Mouse (Mus musculus) frontal cortex, adult 2 months (tissue): ENCODE data around the gene Lsm7. TPM values are rescaled to one million over a fixed set of nuclear protein-coding genes. Genes with fewer than 3 reads are reported as not detected.

Experiments used
- DNase-seq, 2 experiments: peaks; one replicate each; pipeline ENCODE4 v3.0.0; 2022; ENCODE audit warnings: low spot score in 1 of 2; ENCODE audit errors: extremely low spot score in 1 of 2
- polyA plus RNA-seq: library from polyadenylated mRNA; depleted of rRNA; stranded (reverse); fragments of >200 nt; gene quantifications from 2 replicates; pipeline ENCODE4 v1.2.3, GENCODE M21; 2012; rRNA removed

The Lsm7 gene
- polyA plus RNA-seq, result 230 and 259 TPM in 2 replicates

DNA sequence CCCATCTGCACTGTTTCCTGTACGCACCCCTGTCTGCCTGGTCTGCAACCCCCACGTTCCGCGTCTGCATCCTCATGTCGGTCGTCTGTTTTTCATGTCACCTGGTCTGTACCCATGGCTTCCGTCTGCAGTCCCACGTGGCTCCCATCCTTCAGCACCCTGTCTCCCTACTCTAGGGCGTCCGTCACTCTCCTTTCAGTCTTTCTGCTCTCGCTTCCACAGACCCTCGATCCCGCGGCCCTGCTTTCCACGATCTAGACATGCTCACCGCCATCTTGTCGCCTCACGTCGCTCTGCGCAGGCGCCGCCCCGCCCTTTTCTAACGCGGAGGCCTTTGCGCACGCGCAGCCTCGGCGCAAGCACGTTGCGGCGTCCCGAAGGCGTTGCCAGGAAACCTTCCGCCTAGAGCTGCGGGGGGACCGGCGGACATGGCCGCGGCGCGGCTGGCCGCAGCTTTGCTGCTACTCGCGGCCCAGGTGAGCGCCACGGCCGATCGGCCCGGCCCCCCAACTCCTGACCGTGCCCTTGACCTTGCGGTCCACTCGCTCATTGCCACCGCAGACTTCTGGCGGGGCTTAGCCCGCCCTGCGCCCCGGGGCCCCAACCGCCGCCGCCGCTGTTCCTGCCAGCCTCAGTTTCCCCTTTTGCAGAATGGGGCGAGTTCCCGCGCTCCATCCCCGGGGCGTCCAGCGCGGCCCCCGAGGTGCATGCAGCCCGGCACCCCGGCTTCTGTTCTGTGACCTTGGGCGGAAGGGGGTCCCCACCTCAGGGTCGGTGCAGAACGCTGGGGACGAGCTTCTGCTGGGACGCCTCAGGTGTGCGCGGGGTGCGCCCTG lies at the start of gene Lsm7, which contains the start of gene Sppl2b:
TSS of gene Lsm7 (minus strand) at position 297 of the 836 bp plus-strand sequence.
TSS of gene Sppl2b (plus strand) at position 363 of the 836 bp plus-strand sequence.
- peak; percentile 88 to 97 for DNase-seq

DNA sequence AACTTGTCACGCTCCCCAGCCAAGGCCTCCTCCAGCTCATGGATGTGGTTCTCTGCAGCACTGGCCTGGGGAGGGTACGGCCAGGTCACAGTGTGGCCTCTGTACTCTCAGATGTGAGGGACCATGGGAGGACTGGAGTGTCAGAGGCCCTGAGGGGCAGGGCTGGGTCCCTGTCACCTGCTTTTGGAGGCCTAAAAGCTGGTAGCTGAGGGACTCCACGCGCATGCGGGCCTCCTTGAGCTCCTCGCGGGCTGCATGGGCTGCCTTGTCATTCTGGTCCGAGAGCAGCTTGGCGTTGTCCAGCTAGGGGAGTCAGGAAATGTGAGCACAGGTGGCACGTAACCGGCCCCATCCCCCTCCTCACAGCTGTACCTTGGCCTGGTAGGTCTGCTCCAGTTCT lies 49.7 kb upstream of the Lsm7 start:
- DNase-seq, result no peak

DNA sequence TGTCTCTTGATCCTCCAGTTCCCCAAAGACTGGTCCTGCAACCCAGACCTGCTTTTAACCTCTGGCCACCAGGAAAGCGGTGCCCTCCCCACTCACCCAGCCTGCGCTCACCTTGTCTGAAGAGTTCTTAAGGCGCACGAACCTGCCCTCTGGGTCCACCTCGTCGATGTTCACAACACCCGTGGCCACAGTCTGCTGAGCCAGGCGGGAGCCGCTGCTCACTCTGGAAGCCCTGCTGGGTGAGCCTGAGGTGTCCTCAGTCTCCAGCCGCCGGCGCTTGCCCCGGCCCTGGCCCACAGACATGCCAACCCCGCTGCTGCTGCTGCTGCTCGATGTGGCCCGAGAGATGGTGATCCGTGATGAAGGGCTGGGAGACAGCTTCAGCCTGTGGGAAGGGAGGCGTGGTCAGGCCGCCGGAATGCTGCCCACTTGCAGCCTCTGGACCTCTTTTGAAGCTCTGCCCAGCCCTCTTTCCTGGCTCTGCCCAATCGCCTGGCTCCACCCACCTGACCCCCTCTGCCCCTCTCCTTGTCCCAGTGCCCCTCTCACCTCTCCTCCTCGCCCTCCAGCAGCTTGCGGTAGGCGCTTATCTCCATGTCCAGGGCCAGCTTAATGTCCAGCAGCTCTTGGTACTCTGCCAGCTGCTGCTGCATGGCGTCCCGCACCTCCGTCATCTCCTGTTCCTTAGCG lies 49.1 kb upstream of the Lsm7 start:
- no peak for DNase-seq

DNA sequence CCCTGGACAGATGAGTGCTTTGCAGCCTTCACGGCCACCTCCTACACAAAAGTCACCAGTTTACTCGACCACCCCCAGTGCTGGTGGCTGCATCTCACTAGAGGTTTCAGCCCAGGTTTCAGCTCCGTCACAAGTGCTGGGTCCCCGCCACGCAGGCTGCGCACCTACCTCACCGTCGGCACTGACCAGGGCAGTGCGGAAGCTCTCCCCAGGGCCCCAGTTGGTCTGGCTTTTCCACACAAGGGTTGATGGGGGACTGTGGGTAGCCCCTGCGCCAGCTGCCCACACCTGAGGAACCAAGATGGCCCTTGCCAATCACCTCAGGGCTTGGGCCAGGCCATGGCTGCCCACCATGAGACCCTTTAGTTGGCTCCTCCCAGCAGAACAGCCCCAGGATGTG lies 48.3 kb upstream of the Lsm7 start:
- no peak for DNase-seq

DNA sequence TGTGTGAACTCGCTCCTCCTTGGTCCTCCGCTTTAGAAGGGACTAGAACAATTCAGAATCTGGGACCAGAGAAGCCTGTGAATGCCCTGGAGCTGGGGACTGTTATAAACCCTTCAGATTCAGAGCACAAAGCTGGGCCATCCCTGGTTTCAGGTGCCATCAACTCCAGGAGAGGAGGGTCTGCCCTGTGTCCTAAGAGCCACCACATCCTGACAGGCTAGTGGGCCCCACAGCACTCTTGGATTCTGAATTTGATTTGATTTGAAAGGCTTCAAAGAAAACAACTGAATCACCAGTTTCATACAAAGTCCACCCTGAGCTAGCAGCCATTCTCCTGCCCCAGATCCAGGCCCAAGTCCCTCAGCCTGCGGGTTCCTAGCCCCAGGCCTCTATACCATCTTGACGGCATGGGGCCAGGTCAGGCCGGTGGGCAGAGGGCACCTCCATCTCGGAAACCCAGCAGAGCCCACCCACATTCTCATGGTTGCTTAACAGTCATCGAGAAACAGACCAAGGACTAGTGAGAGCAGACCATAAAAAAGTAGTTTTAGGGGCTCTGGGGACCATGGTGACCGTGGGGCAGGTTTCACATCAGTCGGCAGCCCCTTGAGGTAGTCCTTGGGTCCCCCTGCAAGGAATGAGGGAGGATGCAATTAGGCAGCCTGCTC lies 47.4 kb upstream of the Lsm7 start:
- DNase-seq, result no peak

DNA sequence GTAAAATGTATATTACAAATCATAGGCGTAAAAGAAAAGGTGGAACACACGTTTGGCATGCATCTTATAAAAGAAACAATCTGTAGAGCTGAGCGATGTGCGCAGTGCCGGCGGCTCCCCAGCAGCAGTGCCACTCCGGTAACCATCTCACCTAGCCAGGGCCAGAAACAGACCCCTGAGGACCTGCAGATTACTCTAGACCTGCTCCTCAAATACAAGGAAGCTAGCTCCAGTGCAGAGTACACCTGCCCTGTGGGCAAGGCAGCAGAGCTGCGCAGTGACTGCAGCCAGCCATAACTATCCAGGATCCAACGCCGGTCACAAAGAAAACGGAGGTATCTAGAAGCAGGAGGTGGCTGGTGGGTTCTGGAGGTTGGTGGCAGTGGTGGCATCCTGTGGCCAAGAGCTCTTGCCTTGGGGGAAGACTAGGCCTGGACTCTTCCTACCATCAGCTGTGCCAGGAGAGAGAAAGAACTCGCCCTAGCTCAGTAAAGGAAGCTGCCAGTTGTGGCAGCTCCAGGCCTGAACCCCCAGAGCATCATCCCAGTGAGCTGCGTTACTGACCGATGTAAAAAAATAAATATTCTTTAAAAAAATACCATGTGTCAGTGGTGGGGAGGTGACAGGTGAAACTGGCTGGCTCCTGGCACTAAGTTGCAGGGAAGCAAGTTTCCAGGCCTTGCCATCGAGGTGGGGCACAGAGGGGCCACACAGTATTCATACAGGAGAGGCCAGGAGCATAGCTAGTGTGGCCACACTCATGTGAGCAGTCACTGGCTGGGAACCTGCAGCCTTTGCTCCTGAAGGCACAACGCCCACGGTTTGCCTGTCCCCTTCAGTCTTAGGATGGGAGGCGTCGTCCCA lies 46.6 kb upstream of the Lsm7 start:
- DNase-seq, result no peak

DNA sequence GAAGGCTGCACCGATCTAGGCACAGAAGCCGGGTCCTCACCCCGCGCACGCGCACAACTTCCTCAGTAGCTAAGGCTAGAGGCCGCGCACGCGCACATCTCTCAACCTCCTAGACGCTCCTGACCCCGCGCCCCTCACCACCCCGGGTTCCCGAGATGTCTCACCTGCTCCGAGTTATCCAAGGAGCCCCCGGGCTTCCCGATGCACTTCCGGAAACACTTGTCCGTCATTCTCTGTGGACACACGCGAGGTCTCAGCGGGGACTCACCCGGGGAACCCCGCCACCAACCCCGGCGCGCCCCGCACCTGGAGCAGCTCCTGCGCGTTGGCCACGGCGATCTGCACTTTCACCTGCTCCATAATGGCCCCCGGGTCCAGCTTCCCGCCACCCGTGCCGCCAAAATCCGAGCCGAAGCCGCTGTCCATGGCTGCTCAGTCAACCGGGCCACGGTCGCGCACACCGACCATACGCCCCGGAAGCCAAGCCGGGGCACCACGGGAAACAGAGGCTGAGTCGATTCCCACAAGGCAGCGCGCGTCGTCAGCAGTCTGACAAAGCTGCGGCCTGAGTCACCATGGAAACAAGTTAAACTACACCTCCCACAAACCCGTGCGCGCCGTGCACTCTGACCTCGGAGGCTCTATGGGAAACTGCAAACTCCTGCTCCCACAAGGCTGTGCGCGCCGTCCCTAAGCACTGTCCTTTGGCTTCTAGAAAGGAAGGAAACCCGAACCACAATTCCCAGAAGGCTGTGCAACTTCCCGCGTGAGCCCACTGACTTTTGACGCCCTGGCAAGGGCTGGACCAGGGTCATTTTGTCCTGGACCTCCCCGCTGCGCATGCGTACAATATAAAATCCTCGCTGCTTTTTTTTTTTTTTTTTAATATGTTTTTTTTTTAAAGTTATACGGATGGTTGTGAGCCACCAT lies 45.6 kb upstream of the Lsm7 start, which contains the start of gene Timm13:
TSS of gene Timm13 (minus strand) at position 652 of the 930 bp plus-strand sequence.
- DNase-seq, result peak; percentile 99 to 100

DNA sequence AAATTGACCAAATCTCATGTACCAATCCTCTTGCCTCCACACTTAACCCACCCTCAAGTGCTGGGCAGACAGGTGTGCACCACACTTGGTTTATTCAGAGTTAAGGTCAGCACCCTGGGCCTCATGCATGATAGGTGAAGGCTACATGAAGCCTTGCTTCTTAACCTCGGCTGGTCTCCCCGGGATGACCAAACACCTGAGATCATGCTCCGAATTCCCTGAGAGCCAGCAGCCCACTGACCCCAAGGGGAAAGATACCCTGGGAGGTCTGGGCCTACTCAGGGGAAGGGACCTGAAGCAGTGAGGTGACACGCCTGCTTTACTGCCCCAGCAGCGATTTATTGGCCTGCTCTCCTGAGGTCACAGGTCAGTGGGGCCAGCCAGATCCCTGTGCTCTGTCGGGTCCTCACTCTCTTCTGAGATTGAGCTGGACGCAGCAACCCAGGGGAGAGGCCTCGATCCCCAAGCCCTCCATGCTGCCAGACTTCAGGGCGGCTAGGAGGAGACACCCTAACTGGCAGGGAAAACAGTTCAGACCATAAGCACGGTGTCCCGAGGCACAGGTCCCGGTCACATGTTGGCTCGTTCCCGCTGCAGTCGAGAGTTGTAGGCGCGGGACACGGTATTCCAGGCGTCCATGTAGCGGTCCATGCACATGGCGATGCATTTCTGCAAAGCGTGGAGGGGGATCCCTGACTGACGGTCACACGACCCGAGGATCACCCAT lies 44.7 kb upstream of the Lsm7 start:
- DNase-seq, result no peak

DNA sequence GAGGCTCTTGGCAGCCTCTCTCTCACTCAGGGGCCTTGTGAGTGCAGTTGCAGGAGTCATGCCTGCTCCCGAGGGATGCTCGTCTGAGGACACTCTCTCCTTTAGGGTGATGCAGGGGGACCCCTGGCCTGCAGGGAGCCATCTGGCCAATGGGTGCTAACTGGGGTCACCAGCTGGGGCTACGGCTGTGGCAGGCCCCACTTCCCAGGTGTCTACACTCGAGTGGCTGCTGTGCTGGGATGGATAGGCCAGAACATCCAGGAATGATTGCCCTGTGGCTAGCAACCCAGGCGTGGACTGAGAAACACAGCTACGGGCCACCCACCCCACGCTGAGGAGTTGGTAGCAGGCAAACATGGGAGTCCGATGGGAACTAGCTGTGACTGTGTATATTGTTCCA lies 44.1 kb upstream of the Lsm7 start:
- DNase-seq, result no peak

DNA sequence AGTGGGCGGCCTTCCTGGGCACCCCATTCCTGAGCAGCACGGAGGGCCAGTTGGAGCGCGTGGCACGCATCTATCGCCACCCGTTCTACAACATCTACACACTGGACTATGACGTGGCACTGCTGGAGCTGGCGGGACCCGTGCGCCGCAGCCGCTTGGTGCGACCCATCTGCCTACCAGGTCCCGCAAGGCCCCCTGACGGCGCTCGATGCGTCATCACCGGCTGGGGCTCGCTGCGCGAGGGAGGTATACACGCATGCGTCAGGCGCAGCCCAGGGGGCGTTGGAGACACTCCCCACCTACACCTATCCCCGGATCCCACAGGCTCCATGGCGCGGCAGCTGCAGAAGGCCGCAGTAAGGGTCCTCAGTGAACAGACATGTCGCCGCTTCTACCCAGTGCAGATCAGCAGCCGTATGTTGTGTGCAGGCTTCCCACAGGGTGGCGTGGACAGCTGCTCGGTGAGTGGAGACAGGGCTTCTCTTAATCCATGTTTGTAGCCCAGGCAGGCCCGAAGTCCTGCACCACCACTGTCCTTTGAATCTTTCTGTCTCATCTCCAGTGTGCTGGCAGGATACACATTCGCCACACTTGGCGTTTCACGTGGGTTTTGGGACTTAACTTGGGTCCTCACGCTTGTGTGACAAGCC lies 43.0 kb upstream of the Lsm7 start:
- DNase-seq, result peak in 1 of 2 experiments; percentile 77

DNA sequence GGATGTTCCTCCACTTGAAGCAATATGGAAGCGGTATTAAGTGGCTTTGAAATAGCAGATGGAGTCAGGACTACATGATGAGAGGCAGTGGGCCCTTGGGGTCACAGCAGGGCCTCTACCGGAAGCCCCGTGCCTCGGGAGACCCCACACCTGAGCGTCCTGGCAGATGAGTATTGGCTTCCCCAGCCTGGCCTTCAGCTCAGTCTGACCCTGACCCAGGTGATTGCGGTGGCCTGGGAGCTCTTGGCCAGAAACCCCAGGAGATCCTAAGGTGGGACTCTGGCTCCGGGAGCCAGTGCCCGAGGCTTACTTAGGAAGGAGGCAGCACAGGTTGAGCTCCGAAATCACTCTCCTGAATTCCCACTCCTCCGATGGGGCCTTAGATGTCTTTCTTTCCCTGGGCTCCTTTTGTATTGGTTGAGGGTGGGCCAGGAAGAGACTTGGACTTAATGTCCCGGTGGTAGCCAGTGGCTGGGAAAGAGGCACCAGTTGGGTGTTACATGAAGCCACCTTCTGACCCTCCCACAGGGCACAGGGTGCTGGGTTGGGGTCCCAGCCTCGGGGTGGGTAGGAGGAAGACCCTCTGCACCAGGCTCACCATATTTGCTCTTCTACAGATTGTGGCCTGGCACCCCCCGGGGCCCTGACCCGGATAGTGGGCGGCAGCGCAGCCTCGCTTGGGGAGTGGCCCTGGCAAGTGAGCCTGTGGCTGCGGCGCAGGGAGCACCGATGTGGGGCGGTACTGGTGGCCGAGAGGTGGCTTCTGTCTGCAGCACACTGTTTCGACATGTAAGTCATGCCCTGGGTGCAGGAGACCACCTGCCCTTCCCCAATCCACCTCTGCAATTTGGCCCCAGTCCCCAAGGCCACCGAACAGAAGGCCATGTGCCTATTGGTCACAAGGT lies 41.8 kb upstream of the Lsm7 start:
- no peak for DNase-seq

DNA sequence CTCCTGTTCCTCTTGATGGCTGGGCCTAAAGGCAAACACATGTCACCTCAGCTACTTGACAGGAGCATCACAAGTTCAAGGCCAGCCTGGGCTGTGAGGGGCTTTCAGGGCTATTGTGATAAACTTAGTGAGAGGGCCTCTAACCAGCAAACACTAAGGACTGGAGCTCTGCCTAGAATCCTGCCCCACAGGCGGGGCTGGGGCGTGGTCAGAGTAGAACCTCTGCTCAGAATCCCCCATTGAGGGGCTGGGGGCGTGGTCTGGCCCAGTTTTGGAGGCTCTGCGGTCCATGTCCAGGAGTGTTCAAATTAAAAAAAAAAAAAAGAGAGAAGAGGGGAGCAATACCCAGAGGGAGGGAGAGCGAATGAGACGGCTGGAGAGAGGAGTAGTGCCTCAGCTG lies 40.7 kb upstream of the Lsm7 start:
- no peak for DNase-seq

DNA sequence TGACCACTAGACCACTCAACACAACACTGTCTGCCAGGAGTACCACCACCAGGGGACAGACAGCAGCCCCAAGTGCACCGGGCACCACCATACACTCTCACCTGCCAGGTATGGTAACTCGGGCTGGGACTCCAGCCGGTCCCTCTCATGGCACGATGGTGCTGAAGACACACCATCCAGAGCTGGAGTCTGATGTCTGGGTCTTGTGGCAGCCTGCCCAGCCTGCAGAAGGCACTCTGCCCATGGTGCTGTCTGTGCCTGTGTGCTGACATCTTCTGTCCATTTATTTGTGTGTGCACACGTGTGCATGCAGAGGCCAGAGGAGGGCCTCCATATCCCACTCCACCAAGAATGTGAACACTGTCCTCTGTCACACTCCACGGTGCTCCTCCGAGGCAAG lies 40.1 kb upstream of the Lsm7 start:
- DNase-seq, result no peak

DNA sequence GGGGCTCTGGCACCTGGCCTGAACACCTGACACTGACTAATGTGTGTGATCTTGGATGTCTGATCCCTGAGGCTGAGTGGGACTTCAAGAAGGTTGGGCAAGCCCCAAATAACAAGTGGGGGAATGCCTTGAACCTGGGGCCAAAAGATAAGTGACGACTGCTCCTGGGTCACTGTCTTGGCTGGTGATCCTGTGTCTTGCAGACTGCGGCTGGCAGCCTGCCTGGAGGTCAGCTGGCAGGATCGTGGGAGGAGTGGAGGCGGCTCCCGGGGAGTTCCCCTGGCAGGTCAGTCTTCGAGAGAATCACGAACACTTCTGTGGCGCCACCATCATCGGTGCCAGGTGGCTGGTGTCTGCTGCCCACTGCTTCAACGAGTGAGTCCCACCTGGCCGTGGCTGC lies 32.2 kb upstream of the Lsm7 start:
- no peak for DNase-seq

DNA sequence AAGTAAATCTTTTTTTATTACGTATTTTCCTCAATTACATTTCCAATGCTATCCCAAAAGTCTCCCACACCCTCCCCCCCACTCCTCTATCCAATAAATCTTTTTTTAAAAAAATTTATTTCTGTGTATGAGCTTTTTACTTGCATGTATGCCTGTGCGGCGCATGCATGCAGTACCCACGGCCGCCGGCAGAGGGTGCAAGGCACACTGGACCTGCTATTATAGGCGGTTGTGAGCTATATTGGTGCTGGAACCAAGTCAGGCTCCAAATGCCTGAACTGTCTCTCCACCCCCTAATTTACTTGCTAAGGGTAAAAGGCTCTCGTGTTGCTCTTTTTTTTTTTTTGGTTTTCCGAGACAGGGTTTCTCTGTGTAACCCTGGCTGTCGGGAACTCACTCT lies 26.3 kb upstream of the Lsm7 start:
- peak in 1 of 2 experiments; percentile 75 for DNase-seq

DNA sequence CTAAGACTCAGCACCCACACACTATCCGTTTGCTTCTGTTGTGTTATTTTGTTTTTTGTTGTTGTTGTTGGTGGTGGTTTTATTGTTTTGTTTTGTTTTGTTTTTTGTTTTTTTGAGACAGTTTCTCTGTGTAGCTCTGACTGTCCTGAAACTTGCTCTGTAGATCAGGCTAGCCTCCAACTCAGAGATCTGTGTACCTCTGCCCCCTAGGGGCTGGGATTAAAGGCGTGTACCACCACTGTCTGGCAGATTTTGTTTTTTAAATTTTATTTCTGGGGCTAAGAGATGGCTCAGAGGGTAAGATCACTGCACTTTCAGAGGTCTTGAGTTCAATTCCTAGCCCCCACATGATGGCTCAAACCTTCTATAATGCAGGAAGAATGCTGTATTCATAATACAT lies 25.9 kb upstream of the Lsm7 start:
- DNase-seq, result no peak

DNA sequence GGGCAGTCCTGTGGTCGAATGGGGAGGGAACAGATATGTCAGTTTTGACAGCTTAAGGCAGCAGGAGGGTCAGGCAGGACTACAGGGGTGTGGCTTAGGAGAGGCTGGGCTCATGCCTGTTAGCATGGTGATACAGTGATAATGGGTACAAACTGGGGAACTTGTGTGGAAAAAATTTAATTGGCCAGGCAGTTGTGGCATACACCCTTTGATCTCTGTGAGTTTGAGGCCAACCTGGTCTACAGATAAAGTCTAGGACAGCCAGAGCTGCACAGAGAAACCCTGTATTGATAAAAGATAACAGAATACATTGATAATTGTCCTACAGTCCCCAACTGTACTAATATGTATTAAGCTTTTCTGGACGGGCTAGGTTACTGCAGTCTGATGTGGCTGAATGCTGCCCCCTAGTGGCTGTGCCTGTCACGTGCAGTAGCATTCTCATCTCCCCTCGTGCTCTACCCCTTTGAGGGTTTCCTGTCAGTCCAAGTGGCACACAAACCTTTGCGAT lies 25.2 kb upstream of the Lsm7 start:
- peak in 1 of 2 experiments; percentile 75 for DNase-seq
